Mouse (Mus musculus) hindbrain, embryonic 16.5 days (tissue): ENCODE data around the gene Nf1. TPM values are rescaled to one million over a fixed set of nuclear protein-coding genes. Genes with fewer than 3 reads are reported as not detected.

Source experiments
- ATAC-seq: fragments of 200-750 bp; cut with Nextera tagmentation; 2 replicates; pipeline ENCODE4 v1.8.0; 2017; ENCODE audit warnings: moderate TSS enrichment, moderate library complexity
- H3K27ac ChIP-seq: fragments of 300-500 bp; sonication (generic); 2 replicates; pipeline ENCODE4 v1.5.1; 2014; ENCODE audit warnings: low read depth, mild to moderate bottlenecking, control low read depth, low read length, moderate library complexity
- H3K27me3 ChIP-seq: fragments of 300-500 bp; sonication (generic); replicated peaks from 2 replicates; pipeline ENCODE4 v1.6.1; 2014; ENCODE audit warnings: low read length; ENCODE audit not compliant: control insufficient read depth, insufficient read depth
- H3K36me3 ChIP-seq: fragments of 300-500 bp; sonication (generic); 2 replicates; pipeline ENCODE4 v1.6.1; 2014; ENCODE audit warnings: mild to moderate bottlenecking, low read length, moderate library complexity, mixed read lengths; ENCODE audit not compliant: control insufficient read depth, insufficient read depth
- H3K4me1 ChIP-seq: fragments of 300-500 bp; sonication (generic); 2 replicates; pipeline ENCODE4 v1.6.1; 2014; ENCODE audit warnings: low read depth, low read length; ENCODE audit not compliant: control insufficient read depth, insufficient read depth
- H3K4me2 ChIP-seq: fragments of 300-500 bp; sonication (generic); 2 replicates; pipeline ENCODE4 v1.6.1; 2014; ENCODE audit warnings: mild to moderate bottlenecking, low read length, control low read depth, moderate library complexity
- H3K4me3 ChIP-seq: fragments of 300-500 bp; sonication (generic); 2 replicates; pipeline ENCODE4 v1.5.1; 2014; ENCODE audit warnings: mild to moderate bottlenecking, low read length, control low read depth, moderate library complexity
- H3K9ac ChIP-seq: fragments of 300-500 bp; sonication (generic); 2 replicates; pipeline ENCODE4 v1.6.1; 2014; ENCODE audit warnings: low read depth, mild to moderate bottlenecking, control low read depth, low read length, moderate library complexity
- H3K9me3 ChIP-seq: fragments of 300-500 bp; sonication (generic); 2 replicates; pipeline ENCODE4 v1.6.1; 2014; ENCODE audit warnings: mild to moderate bottlenecking, low read length, moderate library complexity; ENCODE audit not compliant: control insufficient read depth
- WGBS: fragments of 180-500 bp; shearing (Covaris S2); extraction: QIAGEN DNeasy Blood & Tissue Kit; methylation state at CpG from one replicate; pipeline ENCODE4 v1.1.7; 2014; 5-methylcytosine and 5-hydroxymethylcytosine counted together
- polyA plus RNA-seq: library from polyadenylated mRNA; unstranded; fragments of >200 nt; fragmentation: Nextera tagmentation; extraction: Ambion mirVana; gene quantifications from 2 replicates; pipeline ENCODE4 v1.2.1, GENCODE M21; 2015

Nf1 gene
- polyA plus RNA-seq, 1 experiment from 2014 or later: 5.1 TPM

- Histone ChIP-seq H3K4me2 (no peak overlapping the region), H3K9me3 (no peaks in the 10 kb centered on the region), H3K4me1 (no peaks in the 10 kb centered on the region), H3K9ac (no peak overlapping the region), H3K4me3 (no peak overlapping the region), H3K27ac (no peak overlapping the region), H3K27me3 (no peaks in the 10 kb centered on the region), H3K36me3 (no peaks in the 10 kb centered on the region)
- WGBS: 59% methylated on average over 4 of the region's 4 CpGs
- no peak for ATAC-seq
These were observed 87.1 kb downstream of the Nf1 start for GRCm38 (mm10) chr11:79426571-79426970.

- H3K4me3 ChIP-seq: no peak overlapping the region
- H3K27ac ChIP-seq: no peak overlapping the region
- H3K27me3 ChIP-seq: no peaks in the 10 kb centered on the region
- H3K9ac ChIP-seq: no peak overlapping the region
- H3K4me2 ChIP-seq: no peak overlapping the region
- H3K36me3 ChIP-seq: no peaks in the 10 kb centered on the region
- H3K9me3 ChIP-seq: no peaks in the 10 kb centered on the region
- no peaks in the 10 kb centered on the region for H3K4me1 ChIP-seq
- WGBS: 0% methylated on average over 2 of the region's 2 CpGs
- 0 out of 2 replicates have a peak, but pooled peaks have one; percentile 42 for ATAC-seq
These were observed 88.1 kb downstream of the Nf1 start for GRCm38 (mm10) chr11:79427638-79428037.

- no peak overlapping the region for H3K4me2 ChIP-seq
- no peak overlapping the region for H3K4me3 ChIP-seq
- H3K27me3 ChIP-seq: no peaks in the 10 kb centered on the region
- H3K4me1 ChIP-seq: no peaks in the 10 kb centered on the region
- 94% methylated on average over 4 of the region's 4 CpGs for WGBS
- H3K9me3 ChIP-seq: no peaks in the 10 kb centered on the region
- no peak for ATAC-seq
- H3K27ac ChIP-seq: no peak overlapping the region
- no peak overlapping the region for H3K9ac ChIP-seq
- H3K36me3 ChIP-seq: peaks cover 11% of the 10 kb centered on the region
These were observed 95.8 kb downstream of the Nf1 start for GRCm38 (mm10) chr11:79435252-79435651.

GRCm38 (mm10) chr11:79448361-79448760 is 108.9 kb downstream of the Nf1 start:
- Histone ChIP-seq H3K9me3 (no peaks in the 10 kb centered on the region), H3K4me1 (no peaks in the 10 kb centered on the region), H3K36me3 (peaks cover 27% of the 10 kb centered on the region), H3K9ac (no peak overlapping the region), H3K27me3 (no peaks in the 10 kb centered on the region), H3K4me2 (no peak overlapping the region), H3K4me3 (no peak overlapping the region), H3K27ac (no peak overlapping the region)
- ATAC-seq: no peak

GRCm38 (mm10) chr11:79452966-79453365 is 113.5 kb downstream of the Nf1 start:
- H3K27me3 ChIP-seq: no peaks in the 10 kb centered on the region
- H3K9ac ChIP-seq: no peak overlapping the region
- H3K27ac ChIP-seq: no peak overlapping the region
- H3K4me2 ChIP-seq: no peak overlapping the region
- peaks cover 20% of the 10 kb centered on the region for H3K36me3 ChIP-seq
- H3K9me3 ChIP-seq: no peaks in the 10 kb centered on the region
- no peak overlapping the region for H3K4me3 ChIP-seq
- no peaks in the 10 kb centered on the region for H3K4me1 ChIP-seq
- ATAC-seq: no peak

- no peak overlapping the region for H3K27ac ChIP-seq
- no peak overlapping the region for H3K4me2 ChIP-seq
- peaks cover 8% of the 10 kb centered on the region; the same call in 1 of the 2 replicates for H3K36me3 ChIP-seq
- no peak for ATAC-seq
- WGBS: 92% methylated on average over 3 of the region's 3 CpGs
- H3K27me3 ChIP-seq: no peaks in the 10 kb centered on the region
- H3K9me3 ChIP-seq: no peaks in the 10 kb centered on the region
- no peak overlapping the region for H3K4me3 ChIP-seq
- no peak overlapping the region for H3K9ac ChIP-seq
- H3K4me1 ChIP-seq: no peaks in the 10 kb centered on the region
These were observed 118.4 kb downstream of the Nf1 start for GRCm38 (mm10) chr11:79457928-79458327.

- WGBS: 94% methylated on average over 4 of the region's 4 CpGs
- no peaks in the 10 kb centered on the region for H3K4me1 ChIP-seq
- no peak overlapping the region for H3K27ac ChIP-seq
- H3K4me3 ChIP-seq: no peak overlapping the region
- H3K36me3 ChIP-seq: peaks cover 5% of the 10 kb centered on the region; the same call in 1 of the 2 replicates
- H3K4me2 ChIP-seq: no peak overlapping the region
- H3K9me3 ChIP-seq: no peaks in the 10 kb centered on the region
- H3K27me3 ChIP-seq: no peaks in the 10 kb centered on the region
- no peak for ATAC-seq
- no peak overlapping the region for H3K9ac ChIP-seq
These were observed 120.4 kb downstream of the Nf1 start for GRCm38 (mm10) chr11:79459846-79460245.

GRCm38 (mm10) chr11:79460756-79461450 is 121.4 kb downstream of the Nf1 start:
- 94% methylated on average over 3 of the region's 3 CpGs for WGBS
- H3K36me3 ChIP-seq: peaks cover 5% of the 10 kb centered on the region; the same call in 1 of the 2 replicates
- no peak for ATAC-seq

GRCm38 (mm10) chr11:79468097-79468496 is 128.6 kb downstream of the Nf1 start:
- H3K27me3 ChIP-seq: no peaks in the 10 kb centered on the region
- no peak overlapping the region for H3K4me2 ChIP-seq
- no peak overlapping the region for H3K4me3 ChIP-seq
- 80% methylated on average over 1 of the region's 1 CpGs for WGBS
- H3K9me3 ChIP-seq: no peaks in the 10 kb centered on the region
- H3K4me1 ChIP-seq: no peaks in the 10 kb centered on the region
- peaks cover 5% of the 10 kb centered on the region for H3K36me3 ChIP-seq
- no peak overlapping the region for H3K9ac ChIP-seq
- H3K27ac ChIP-seq: no peak overlapping the region
- no peak for ATAC-seq

More at GRCm38 (mm10) chr11:79460756-79461450, 121.4 kb downstream of the Nf1 start:
- no peak overlapping the region for H3K27ac ChIP-seq
- no peak overlapping the region for H3K9ac ChIP-seq
- no peaks in the 10 kb centered on the region for H3K4me1 ChIP-seq
- no peaks in the 10 kb centered on the region for H3K9me3 ChIP-seq
- H3K27me3 ChIP-seq: no peaks in the 10 kb centered on the region
- no peak overlapping the region for H3K4me3 ChIP-seq
- no peak overlapping the region for H3K4me2 ChIP-seq
